Mouse (Mus musculus) heart, embryonic 12.5 days (tissue): ENCODE measurements at regions not wholly inside any gene's neighbourhood (a gene's known extent, or its start where the extent isn't known, plus 50 kb on each side); places are given as distances from the start of the nearest gene placed in this dataset.

Source experiments
- ATAC-seq: fragments of 200-750 bp; cut with Nextera tagmentation; 2 replicates; pipeline ENCODE4 v1.8.0; 2017; ENCODE audit warnings: moderate TSS enrichment, moderate library complexity; ENCODE audit not compliant: insufficient number of reproducible peaks, low FRiP score
- H3K27ac ChIP-seq: fragments of 300-500 bp; sonication (generic); 2 replicates; pipeline ENCODE4 v1.5.1; 2016; ENCODE audit warnings: mild to moderate bottlenecking, moderate library complexity; ENCODE audit not compliant: poor library complexity, severe bottlenecking
- H3K27me3 ChIP-seq: fragments of 300-500 bp; sonication (generic); replicated peaks from 2 replicates; pipeline ENCODE4 v1.6.1; 2016; ENCODE audit warnings: mild to moderate bottlenecking, moderate library complexity
- H3K36me3 ChIP-seq: fragments of 300-500 bp; sonication (generic); 2 replicates; pipeline ENCODE4 v1.6.1; 2016; ENCODE audit warnings: mild to moderate bottlenecking, moderate library complexity
- H3K4me1 ChIP-seq: fragments of 300-500 bp; sonication (generic); replicated peaks from 2 replicates; pipeline ENCODE4 v1.6.1; 2016; ENCODE audit warnings: mild to moderate bottlenecking
- H3K4me2 ChIP-seq: fragments of 300-500 bp; sonication (generic); 2 replicates; pipeline ENCODE4 v1.6.1; 2016; ENCODE audit warnings: mild to moderate bottlenecking, moderate library complexity
- H3K4me3 ChIP-seq: fragments of 300-500 bp; sonication (generic); 2 replicates; pipeline ENCODE4 v1.5.1; 2016; ENCODE audit warnings: mild to moderate bottlenecking
- H3K9ac ChIP-seq: fragments of 300-500 bp; sonication (generic); 2 replicates; pipeline ENCODE4 v1.6.1; 2016; ENCODE audit warnings: mild to moderate bottlenecking, moderate library complexity
- H3K9me3 ChIP-seq: fragments of 300-500 bp; sonication (generic); replicated peaks from 2 replicates; pipeline ENCODE4 v1.6.1; 2016; ENCODE audit warnings: mild to moderate bottlenecking, moderate library complexity
- WGBS: fragments of 180-500 bp; shearing (Covaris S2); methylation state at CpG from one replicate; pipeline ENCODE4 v1.1.7; 2016; 5-methylcytosine and 5-hydroxymethylcytosine counted together

- no peaks in the 10 kb centered on the region for H3K36me3 ChIP-seq
- ATAC-seq, result no peak
- peaks cover 51% of the 10 kb centered on the region for H3K4me1 ChIP-seq
- no peaks in the 10 kb centered on the region for H3K9me3 ChIP-seq
- H3K27ac ChIP-seq, result peak overlapping the region; percentile 86
- H3K27me3 ChIP-seq, result no peaks in the 10 kb centered on the region
- 0 out of 2 replicates have a peak overlapping the region, but pooled peaks have one; percentile 0 for H3K4me2 ChIP-seq
- H3K9ac ChIP-seq, result peak overlapping the region; percentile 33
- no peak overlapping the region for H3K4me3 ChIP-seq
- 27% methylated on average over 12 of the region's 12 CpGs for WGBS
Measured at GRCm38 (mm10) chr7:67445203-67446041, 72.8 kb upstream of the Mef2a start.

GRCm38 (mm10) chr7:67444523-67444942 lies 71.9 kb upstream of the Mef2a start:
- H3K36me3 ChIP-seq, result no peaks in the 10 kb centered on the region
- H3K9ac ChIP-seq, result no peak overlapping the region
- H3K9me3 ChIP-seq, result no peaks in the 10 kb centered on the region
- H3K4me3 ChIP-seq, result no peak overlapping the region
- no peak overlapping the region for H3K27ac ChIP-seq
- H3K4me1 ChIP-seq, result peaks cover 51% of the 10 kb centered on the region
- H3K27me3 ChIP-seq, result no peaks in the 10 kb centered on the region
- H3K4me2 ChIP-seq, result no peak overlapping the region
- 80% methylated on average over 3 of the region's 3 CpGs for WGBS
- ATAC-seq, result no peak; the same call in 1 of the 2 replicates

- Histone ChIP-seq H3K9me3 (no peaks in the 10 kb centered on the region), H3K27me3 (no peaks in the 10 kb centered on the region), H3K9ac (no peak overlapping the region; the same call in 1 of the 2 replicates), H3K4me2 (no peak overlapping the region; the same call in 1 of the 2 replicates), H3K27ac (peak overlapping the region; percentile 81; the same call in 1 of the 2 replicates), H3K4me3 (no peak overlapping the region), H3K36me3 (no peaks in the 10 kb centered on the region), H3K4me1 (peaks cover 51% of the 10 kb centered on the region)
- 74% methylated on average over 3 of the region's 3 CpGs for WGBS
- no peak for ATAC-seq
Measured at GRCm38 (mm10) chr7:67443666-67444065, 71.0 kb upstream of the Mef2a start.

GRCm38 (mm10) chr7:67443001-67443555 lies 70.4 kb upstream of the Mef2a start:
- Histone ChIP-seq H3K36me3 (no peaks in the 10 kb centered on the region), H3K9me3 (no peaks in the 10 kb centered on the region), H3K9ac (peak overlapping the region; percentile 44), H3K27ac (peak overlapping the region; percentile 81), H3K4me2 (peak overlapping the region; percentile 38), H3K4me3 (no peak overlapping the region), H3K27me3 (no peaks in the 10 kb centered on the region), H3K4me1 (peaks cover 53% of the 10 kb centered on the region)
- 33% methylated on average over 12 of the region's 12 CpGs for WGBS
- ATAC-seq, result no peak

- WGBS, result 81% methylated on average over 7 of the region's 7 CpGs
- no peak overlapping the region for H3K9ac ChIP-seq
- H3K27ac ChIP-seq, result no peak overlapping the region
- no peaks in the 10 kb centered on the region for H3K9me3 ChIP-seq
- no peak overlapping the region for H3K4me3 ChIP-seq
- H3K36me3 ChIP-seq, result no peaks in the 10 kb centered on the region
- H3K4me2 ChIP-seq, result no peak overlapping the region
- H3K27me3 ChIP-seq, result no peaks in the 10 kb centered on the region
- H3K4me1 ChIP-seq, result peaks cover 56% of the 10 kb centered on the region
- no peak for ATAC-seq
Measured at GRCm38 (mm10) chr7:67442284-67442683, 69.6 kb upstream of the Mef2a start.

GRCm38 (mm10) chr7:67440806-67441205 lies 68.1 kb upstream of the Mef2a start:
- Histone ChIP-seq H3K4me2 (no peak overlapping the region), H3K4me3 (no peak overlapping the region), H3K27me3 (no peaks in the 10 kb centered on the region), H3K9me3 (no peaks in the 10 kb centered on the region), H3K9ac (no peak overlapping the region), H3K27ac (no peak overlapping the region), H3K4me1 (peaks cover 56% of the 10 kb centered on the region), H3K36me3 (no peaks in the 10 kb centered on the region)
- WGBS, result 85% methylated on average over 8 of the region's 8 CpGs
- ATAC-seq, result no peak

- peak overlapping the region; percentile 74; the same call in 1 of the 2 replicates for H3K27ac ChIP-seq
- H3K4me2 ChIP-seq, result no peak overlapping the region
- 44% methylated on average over 8 of the region's 8 CpGs for WGBS
- H3K9me3 ChIP-seq, result no peaks in the 10 kb centered on the region
- ATAC-seq, result peak; percentile 31; the same call in 1 of the 2 replicates
- no peaks in the 10 kb centered on the region for H3K27me3 ChIP-seq
- no peaks in the 10 kb centered on the region for H3K36me3 ChIP-seq
- no peak overlapping the region for H3K9ac ChIP-seq
- H3K4me3 ChIP-seq, result no peak overlapping the region
- H3K4me1 ChIP-seq, result peaks cover 32% of the 10 kb centered on the region
Measured at GRCm38 (mm10) chr7:67437216-67438006, 64.8 kb upstream of the Mef2a start.

- Histone ChIP-seq H3K4me2 (no peak overlapping the region), H3K36me3 (no peaks in the 10 kb centered on the region)
- peak; percentile 63 for ATAC-seq
Measured at GRCm38 (mm10) chr7:67435643-67436339, 63.1 kb upstream of the Mef2a start.

GRCm38 (mm10) chr7:67430987-67431386 lies 58.3 kb upstream of the Mef2a start:
- H3K4me1 ChIP-seq, result peaks cover 9% of the 10 kb centered on the region
- H3K9ac ChIP-seq, result no peak overlapping the region
- no peaks in the 10 kb centered on the region for H3K36me3 ChIP-seq
- H3K4me3 ChIP-seq, result no peak overlapping the region
- no peak overlapping the region for H3K4me2 ChIP-seq
- WGBS, result 78% methylated on average over 7 of the region's 7 CpGs
- no peaks in the 10 kb centered on the region for H3K27me3 ChIP-seq
- H3K27ac ChIP-seq, result no peak overlapping the region
- no peaks in the 10 kb centered on the region for H3K9me3 ChIP-seq
- ATAC-seq, result no peak

More at GRCm38 (mm10) chr7:67435643-67436339, 63.1 kb upstream of the Mef2a start:
- H3K4me3 ChIP-seq, result no peak overlapping the region
- H3K4me1 ChIP-seq, result peaks cover 32% of the 10 kb centered on the region
- H3K27ac ChIP-seq, result peak overlapping the region; percentile 74
- H3K27me3 ChIP-seq, result no peaks in the 10 kb centered on the region
- H3K9me3 ChIP-seq, result no peaks in the 10 kb centered on the region
- 35% methylated on average over 11 of the region's 11 CpGs for WGBS
- no peak overlapping the region for H3K9ac ChIP-seq

- Histone ChIP-seq H3K4me3 (no peak overlapping the region), H3K9ac (no peak overlapping the region), H3K9me3 (no peaks in the 10 kb centered on the region), H3K36me3 (no peaks in the 10 kb centered on the region), H3K27ac (no peak overlapping the region), H3K27me3 (no peaks in the 10 kb centered on the region), H3K4me1 (peaks cover 10% of the 10 kb centered on the region), H3K4me2 (no peak overlapping the region)
- WGBS, result 66% methylated on average over 4 of the region's 4 CpGs
- no peak for ATAC-seq
Measured at GRCm38 (mm10) chr7:67430041-67430440, 57.4 kb upstream of the Mef2a start.
